ENCODE assay signal across 9 mouse cellular contexts in the genomic region with DNA sequence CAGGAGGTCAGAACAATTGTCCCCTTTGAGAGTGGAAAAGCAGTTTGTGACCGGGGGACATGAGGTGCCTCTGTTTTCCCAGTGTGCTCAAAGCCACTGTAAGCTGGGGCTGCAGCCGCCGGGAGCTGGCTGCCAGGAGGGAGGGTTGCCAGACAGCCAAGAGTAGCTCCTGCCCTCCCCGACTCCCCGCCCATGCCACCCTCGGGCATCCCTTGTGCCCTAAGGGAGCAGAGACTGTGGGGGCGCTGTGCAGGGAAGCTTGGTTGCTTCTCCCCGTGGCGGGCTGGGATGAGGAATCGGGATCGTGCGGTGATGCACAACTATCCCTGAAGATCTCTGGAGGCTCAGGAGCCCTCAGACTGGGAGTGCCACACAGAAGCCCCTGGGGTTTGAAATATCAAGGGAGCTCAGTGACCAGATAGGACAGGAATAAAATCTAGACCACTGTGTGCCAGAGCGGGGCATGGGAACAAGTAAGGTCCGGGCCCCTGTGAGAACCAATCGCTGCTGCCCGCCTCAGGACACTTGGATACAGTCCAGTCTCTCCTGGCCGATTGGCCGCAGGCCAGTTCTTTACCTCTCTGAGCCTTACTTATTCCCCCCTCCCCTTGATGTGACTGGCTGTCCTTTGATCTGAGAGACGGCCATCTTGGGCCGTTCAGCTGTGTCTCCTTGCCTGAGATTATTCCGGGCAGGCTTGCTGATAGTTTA. TPM values are rescaled to one million over a fixed set of nuclear protein-coding genes. Genes with fewer than 3 reads are reported as not detected.
DNase-seq lines count a peak whose midpoint lies in the region; ATAC-seq and TF ChIP-seq lines count a peak whose summit lies in the region.
"Had no signal": no experiment of that assay in that cellular context is flagged by ENCODE, and none has a peak within 500 bp of the region (broad histone marks: within the 10 kb centered on the region; RNA-seq: fewer than 3 reads in every experiment).

No protein-coding gene starts in this region.

- H3K27ac ChIP-seq in intestine, postnatal 0 days (ENCODE audit: low read depth, low read length), result no peak overlapping the region
- no peak overlapping the region for H3K27ac ChIP-seq in intestine, embryonic 16.5 days (ENCODE audit: low read length)
- no peak overlapping the region for H3K27ac ChIP-seq in forebrain, embryonic 13.5 days
- no peak overlapping the region for H3K27ac ChIP-seq in stomach, embryonic 16.5 days (ENCODE audit: low read length)

- H3K9me3 ChIP-seq in intestine, postnatal 0 days (ENCODE audit: control insufficient read depth), result no peaks in the 10 kb centered on the region
- no peaks in the 10 kb centered on the region for H3K9me3 ChIP-seq in intestine, embryonic 16.5 days (ENCODE audit: control insufficient read depth, low read length)
- no peaks in the 10 kb centered on the region; the same call in 1 of the 2 replicates for H3K9me3 ChIP-seq in forebrain, embryonic 13.5 days (replicated peaks)
- H3K9me3 ChIP-seq in stomach, embryonic 16.5 days (replicated peaks; ENCODE audit: control insufficient read depth, low read length), result no peaks in the 10 kb centered on the region

- H3K4me3 ChIP-seq in intestine, postnatal 0 days (ENCODE audit: low read depth, low read length), result no peak overlapping the region
- H3K4me3 ChIP-seq in intestine, embryonic 16.5 days (ENCODE audit: low read length), result no peak overlapping the region
- H3K4me3 ChIP-seq in forebrain, embryonic 13.5 days, result no peak overlapping the region
- H3K4me3 ChIP-seq in stomach, embryonic 16.5 days (replicated peaks; ENCODE audit: low read length), result no peak overlapping the region

- no peak overlapping the region for H3K4me2 ChIP-seq in intestine, postnatal 0 days (replicated peaks; ENCODE audit: low read depth)
- H3K4me2 ChIP-seq in intestine, embryonic 16.5 days (ENCODE audit: low read depth, low read length), result no peak overlapping the region
- H3K4me2 ChIP-seq in forebrain, embryonic 13.5 days, result peak overlapping the region; percentile 37
- no peak overlapping the region for H3K4me2 ChIP-seq in stomach, embryonic 16.5 days (ENCODE audit: low read depth, low read length)

- peak; percentile 34 for TF ChIP-seq CTCF in intestine, postnatal 0 days (IDR thresholded peaks at IDR 0.05; ENCODE audit: low read depth)

- no peak overlapping the region for H3K9ac ChIP-seq in intestine, postnatal 0 days (ENCODE audit: low read depth, low read length)
- H3K9ac ChIP-seq in intestine, embryonic 16.5 days (ENCODE audit: low read depth, low read length), result no peak overlapping the region
- H3K9ac ChIP-seq in forebrain, embryonic 13.5 days, result no peak overlapping the region
- no peak overlapping the region for H3K9ac ChIP-seq in stomach, embryonic 16.5 days (ENCODE audit: low read length)

- 51% methylated on average over 21 of the region's 21 CpGs for WGBS in intestine, postnatal 0 days
- WGBS in intestine, embryonic 16.5 days, result 44% methylated on average over 21 of the region's 21 CpGs
- WGBS in forebrain, embryonic 13.5 days, result 50% methylated on average over 21 of the region's 21 CpGs
- WGBS in stomach, embryonic 16.5 days, result 45% methylated on average over 21 of the region's 21 CpGs

- no peaks in the 10 kb centered on the region for H3K36me3 ChIP-seq in intestine, postnatal 0 days (ENCODE audit: control insufficient read depth, insufficient read depth)
- no peaks in the 10 kb centered on the region for H3K36me3 ChIP-seq in intestine, embryonic 16.5 days (ENCODE audit: control insufficient read depth, insufficient read depth, low read length)
- H3K36me3 ChIP-seq in forebrain, embryonic 13.5 days (ENCODE audit: poor library complexity, severe bottlenecking), result no peaks in the 10 kb centered on the region
- H3K36me3 ChIP-seq in stomach, embryonic 16.5 days (ENCODE audit: control insufficient read depth, insufficient read depth, low read length), result no peaks in the 10 kb centered on the region

- no peaks in the 10 kb centered on the region for H3K27me3 ChIP-seq in intestine, postnatal 0 days (replicated peaks; ENCODE audit: control insufficient read depth, insufficient read depth, low read length)
- H3K27me3 ChIP-seq in intestine, embryonic 16.5 days (replicated peaks; ENCODE audit: control insufficient read depth, insufficient read depth, low read length), result no peaks in the 10 kb centered on the region; the same call in 1 of the 2 replicates
- no peaks in the 10 kb centered on the region for H3K27me3 ChIP-seq in forebrain, embryonic 13.5 days
- peaks cover 6% of the 10 kb centered on the region; the same call in 1 of the 2 replicates for H3K27me3 ChIP-seq in stomach, embryonic 16.5 days (ENCODE audit: control insufficient read depth, insufficient read depth, low read length)

- DNase-seq in Muller cell, postnatal 12 days (ENCODE audit: inconsistent ontology term), result peak; percentile 39
- DNase-seq in kidney, adult 11 months, result peak; percentile 46
- DNase-seq in yolk sac, embryonic 10.5 days (ENCODE audit: low spot score), result no peak
- no peak for DNase-seq in spleen, adult 18-20 months

- ATAC-seq in intestine, postnatal 0 days, result no peak
- no peak for ATAC-seq in intestine, embryonic 16.5 days
- no peak for ATAC-seq in forebrain, embryonic 13.5 days
- ATAC-seq in stomach, embryonic 16.5 days (ENCODE audit: insufficient read depth, low FRiP score), result peak; percentile 60

- H3K4me1 ChIP-seq in intestine, postnatal 0 days (replicated peaks; ENCODE audit: control insufficient read depth, insufficient read depth, low read length), result no peaks in the 10 kb centered on the region
- no peaks in the 10 kb centered on the region for H3K4me1 ChIP-seq in intestine, embryonic 16.5 days (ENCODE audit: control insufficient read depth, insufficient read depth, low read length)
- H3K4me1 ChIP-seq in forebrain, embryonic 13.5 days, result peaks cover 7% of the 10 kb centered on the region; the same call in 1 of the 2 replicates
- no peaks in the 10 kb centered on the region for H3K4me1 ChIP-seq in stomach, embryonic 16.5 days (ENCODE audit: control insufficient read depth, insufficient read depth, low read length)

RNA-seq across cellular contexts. Expression of a gene that starts 45.5 kb away (rescaled TPM):
- polyA plus RNA-seq in intestine, postnatal 0 days (2015; fragmentation: Nextera tagmentation; extraction: Ambion mirVana), result 0.67 and 1.3 TPM in 2 replicates
- polyA plus RNA-seq in intestine, embryonic 16.5 days (2015; fragmentation: Nextera tagmentation; extraction: Ambion mirVana), result 0.38 and 0.42 TPM in 2 replicates
- not detected in 2 replicates for polyA plus RNA-seq in forebrain, embryonic 13.5 days (2015; fragmentation: Nextera tagmentation; extraction: Ambion mirVana)
- 0.06 and 0.16 TPM in 2 replicates for polyA plus RNA-seq in stomach, embryonic 16.5 days (2015; fragmentation: Nextera tagmentation; extraction: Ambion mirVana)
- polyA plus RNA-seq: liver, adult 2 months had no signal

RNA-seq across cellular contexts. Expression of a gene that starts 50.7 kb away (rescaled TPM):
- polyA plus RNA-seq in intestine, postnatal 0 days (2015; fragmentation: Nextera tagmentation; extraction: Ambion mirVana), result 37.1 and 37.8 TPM in 2 replicates
- polyA plus RNA-seq in intestine, embryonic 16.5 days (2015; fragmentation: Nextera tagmentation; extraction: Ambion mirVana), result 52.1 and 57.1 TPM in 2 replicates
- 66.3 and 68.5 TPM in 2 replicates for polyA plus RNA-seq in forebrain, embryonic 13.5 days (2015; fragmentation: Nextera tagmentation; extraction: Ambion mirVana)
- polyA plus RNA-seq in stomach, embryonic 16.5 days (2015; fragmentation: Nextera tagmentation; extraction: Ambion mirVana), result 59.9 and 63.6 TPM in 2 replicates

RNA-seq across cellular contexts. Expression of a gene that starts 51.4 kb away (rescaled TPM):
- 0.16 and 0.24 TPM in 2 replicates for polyA plus RNA-seq in intestine, postnatal 0 days (2015; fragmentation: Nextera tagmentation; extraction: Ambion mirVana)
- 0.48 and 0.56 TPM in 2 replicates for polyA plus RNA-seq in intestine, embryonic 16.5 days (2015; fragmentation: Nextera tagmentation; extraction: Ambion mirVana)
- 0.33 TPM in 1 of 2 replicates, not detected in the other for polyA plus RNA-seq in forebrain, embryonic 13.5 days (2015; fragmentation: Nextera tagmentation; extraction: Ambion mirVana)
- 1.6 and 2.5 TPM in 2 replicates for polyA plus RNA-seq in stomach, embryonic 16.5 days (2015; fragmentation: Nextera tagmentation; extraction: Ambion mirVana)
- polyA plus RNA-seq: liver, adult 2 months had no signal

Comparison
In these comparisons a context has a peak if more than half of its experiments do, and no peak if none do; other contexts are left out.
1. DNase-seq: peak in Muller cell, postnatal 12 days (single experiment) and kidney, adult 11 months (single experiment); none in yolk sac, embryonic 10.5 days (single experiment) and spleen, adult 18-20 months (0 of 2).